Mouse (Mus musculus) lung, adult 2 months (tissue): ENCODE measurements at regions not wholly inside any gene's neighbourhood (a gene's known extent, or its start where the extent isn't known, plus 50 kb on each side); places are given as distances from the start of the nearest gene placed in this dataset.

ENCODE experiments used
- CTCF ChIP-seq: fragments of 200-500 bp; IDR thresholded peaks from 2 replicates; pipeline ENCODE4 v1.5.1; 2011; ENCODE audit warnings: mild to moderate bottlenecking, low read length, control low read depth; ENCODE audit not compliant: insufficient read depth
- POLR2A ChIP-seq: fragments of 200-500 bp; IDR thresholded peaks from 2 replicates; pipeline ENCODE4 v1.6.1; 2011; ENCODE audit warnings: low read depth, mild to moderate bottlenecking, control low read depth, low read length, borderline replicate concordance; ENCODE audit errors: extremely low read depth

DNA sequence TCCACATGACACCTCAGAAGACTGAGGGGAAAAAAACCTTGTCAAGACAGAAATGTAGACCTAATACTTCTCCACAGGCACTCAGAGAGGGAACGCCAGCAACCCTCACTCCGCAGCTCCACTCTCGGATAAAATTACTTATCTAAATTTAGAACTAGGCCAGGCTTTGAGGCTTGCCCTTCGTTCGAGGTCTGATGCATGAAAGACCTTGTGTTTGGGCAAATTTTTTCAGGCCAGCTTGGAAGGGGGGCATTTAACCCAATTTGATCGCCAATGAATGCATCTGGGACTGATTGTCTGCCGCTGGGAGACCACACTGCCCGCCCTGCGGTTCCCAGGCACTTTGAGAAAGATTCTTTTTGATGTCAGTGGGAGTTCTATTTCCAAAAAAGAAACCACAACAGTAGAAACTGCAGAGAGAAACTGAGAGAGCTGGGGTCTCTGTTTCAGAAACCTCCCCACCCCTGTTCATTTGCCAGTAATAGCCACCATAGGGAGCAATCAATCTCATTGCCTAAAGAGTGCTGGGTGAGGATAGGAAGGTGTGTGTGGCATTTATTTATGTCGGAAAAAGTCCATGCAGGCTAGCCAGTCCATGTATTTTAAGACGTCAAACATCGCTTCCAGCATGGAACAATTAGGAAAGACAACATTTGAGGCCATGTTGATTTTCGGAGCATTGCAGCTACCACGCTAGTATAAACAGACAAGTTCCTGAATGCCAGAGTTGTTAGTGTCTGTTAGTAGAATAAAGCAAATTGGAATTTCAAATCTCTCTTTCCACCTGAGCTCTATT lies 617.0 kb upstream of the Castor2 start:
- TF ChIP-seq POLR2A, result no peak
- TF ChIP-seq CTCF, result no peak
